Mouse (Mus musculus): Measurements from ENCODE around the gene Tnip1.

DNA sequence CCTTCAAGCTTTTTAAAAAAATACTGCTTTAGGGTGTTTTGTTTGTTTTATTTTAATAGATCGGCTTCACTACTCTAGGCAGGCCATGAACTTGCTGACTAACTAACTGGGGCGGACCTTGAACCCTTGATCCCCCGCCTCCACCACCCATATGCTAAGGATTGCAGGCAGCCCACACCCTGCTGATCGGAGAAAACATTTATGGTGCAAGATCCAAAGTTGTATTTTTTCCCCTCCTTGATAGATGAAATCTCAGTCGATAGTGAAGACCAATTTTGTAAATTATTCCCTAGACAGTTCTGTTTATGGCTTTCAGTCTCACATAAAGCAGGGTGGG lies 95.7 kb downstream of the Tnip1 start:
- TF ChIP-seq CTCF (conservative IDR thresholded peaks at IDR 0.05; ENCODE audit: insufficient read depth, insufficient read length, low read depth, low read length) (no peak), POLR2A (IDR thresholded peaks at IDR 0.05; ENCODE audit: low read depth, low read length) (no peak)
